Mouse (Mus musculus): ENCODE measurements at regions not wholly inside any gene's neighbourhood (a gene's known extent, or its start where the extent isn't known, plus 50 kb on each side); places are given as distances from the start of the nearest gene placed in this dataset.

GRCm38 (mm10) chr19:42673133-42673532, 60.5 kb upstream of the Loxl4 start:
- no peak for DNase-seq (ENCODE audit: low spot score in 2 of 2)

GRCm38 (mm10) chr19:42669886-42670285, 57.3 kb upstream of the Loxl4 start:
- DNase-seq (ENCODE audit: low spot score in 2 of 2): no peak

- peak; percentile 55 to 71 for DNase-seq (ENCODE audit: low spot score in 2 of 2)
Measured at GRCm38 (mm10) chr19:42668385-42669098, 55.9 kb upstream of the Loxl4 start.

- DNase-seq (ENCODE audit: low spot score in 2 of 2): no peak
Measured at GRCm38 (mm10) chr19:42666906-42667305, 54.3 kb upstream of the Loxl4 start.

Measured in gastrocnemius, adult 8-10 months (tissue).